Mouse (Mus musculus) kidney, postnatal 14 days (tissue): ENCODE results near the gene Ddx1.
A peak's percentile ranks its signal among the peaks of the same experiment; 100 is the strongest.

Experiments
- DNase-seq: peaks from one replicate; pipeline ENCODE4 v3.0.0; 2022; ENCODE audit warnings: mixed read lengths

The Ddx1 gene

GRCm38 (mm10) chr12:13248691-13249572, at the start of gene Ddx1:
Ddx1 (minus strand) TSS chr12:13249213.
- DNase-seq = peak; percentile 85

DNA sequence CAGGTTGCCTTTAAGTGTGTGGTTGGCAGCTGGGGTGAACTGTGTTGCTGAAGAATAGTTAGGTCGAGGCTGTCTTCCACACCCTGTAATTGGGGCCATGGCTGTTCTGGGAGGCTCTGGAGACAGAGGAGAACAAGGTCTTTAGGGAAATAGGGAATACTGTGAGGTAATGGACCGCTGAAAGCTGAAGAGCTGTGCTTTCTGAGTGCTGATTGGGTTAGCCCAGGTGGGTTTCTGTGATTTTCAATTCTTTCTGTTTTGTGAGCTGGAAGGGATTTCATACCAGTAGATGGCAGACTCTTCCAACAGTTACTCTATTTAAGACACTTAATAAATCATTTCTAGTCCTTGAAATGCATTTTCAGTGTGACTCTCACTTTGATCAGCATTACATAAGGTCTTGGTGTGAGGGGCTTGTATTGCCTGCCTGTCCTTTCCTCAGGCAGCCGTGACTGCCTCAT, 44.4 kb upstream of the Ddx1 start:
- DNase-seq = no peak

- no peak for DNase-seq
Observed at GRCm38 (mm10) chr12:13291453-13291852, 42.4 kb upstream of the Ddx1 start.

DNA sequence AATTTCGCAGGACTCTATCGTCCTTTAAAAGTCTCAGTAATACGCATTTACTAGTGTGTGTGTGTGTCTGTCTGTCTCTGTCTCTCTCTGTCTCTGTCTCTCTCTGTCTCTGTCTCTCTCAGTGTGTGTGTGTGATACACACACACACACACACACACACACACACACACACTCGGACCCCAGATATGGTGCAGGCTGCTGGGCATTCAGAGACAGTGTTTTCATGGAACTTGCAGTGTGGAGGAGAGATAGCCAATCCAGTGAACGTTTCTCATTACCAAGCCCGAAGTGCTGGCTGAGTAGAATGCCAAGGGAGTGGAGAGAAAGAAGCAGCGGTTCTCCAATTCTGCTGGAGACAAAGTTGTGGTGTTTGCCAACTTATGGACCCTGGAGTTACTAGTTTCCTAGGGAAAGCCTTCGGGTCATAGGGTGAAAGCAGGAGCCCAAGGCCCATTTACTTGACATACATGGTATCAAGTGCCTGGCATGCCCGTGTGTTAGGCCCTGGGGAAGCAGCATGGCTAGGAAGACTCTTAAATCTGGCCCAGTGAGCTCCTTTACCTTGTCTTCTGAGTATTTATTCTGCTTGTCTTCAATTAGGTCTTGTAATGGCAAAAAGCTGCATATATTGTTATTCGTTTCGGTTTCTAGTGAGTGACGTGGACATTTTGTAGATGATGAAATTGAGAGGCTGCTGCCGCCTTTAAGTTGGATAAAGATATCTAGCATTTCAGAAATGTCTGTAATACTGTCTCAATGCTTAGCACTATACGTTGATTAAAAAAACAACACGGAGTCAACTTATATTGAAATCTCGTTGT, 20.8 kb upstream of the Ddx1 start:
- no peak for DNase-seq

GRCm38 (mm10) chr12:13268826-13269449, 19.9 kb upstream of the Ddx1 start, which contains the start of gene Nbas:
Nbas (plus strand) TSS chr12:13269133.
- DNase-seq = peak; percentile 89

GRCm38 (mm10) chr12:13268412-13268811, 19.4 kb upstream of the Ddx1 start:
- no peak for DNase-seq

DNA sequence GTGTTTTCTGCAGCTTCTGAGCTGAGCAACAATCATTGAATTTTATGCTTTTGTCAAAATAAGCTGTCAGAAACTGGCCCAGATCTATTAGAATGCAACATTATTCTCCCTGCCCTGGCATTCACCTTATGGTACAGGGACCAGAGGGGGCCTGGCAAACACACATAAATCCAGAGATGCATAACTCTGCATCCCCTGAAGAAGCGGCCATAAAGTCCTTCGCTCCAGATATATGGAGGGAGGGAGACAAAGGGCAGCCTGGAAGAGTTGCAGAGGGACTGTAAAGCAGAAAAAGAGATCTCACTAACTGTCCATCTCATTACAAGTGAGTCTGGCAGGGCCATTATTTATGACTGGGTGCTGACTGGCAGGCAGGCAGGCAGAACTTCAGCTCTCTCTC, 6.7 kb upstream of the Ddx1 start:
- DNase-seq = no peak

DNA sequence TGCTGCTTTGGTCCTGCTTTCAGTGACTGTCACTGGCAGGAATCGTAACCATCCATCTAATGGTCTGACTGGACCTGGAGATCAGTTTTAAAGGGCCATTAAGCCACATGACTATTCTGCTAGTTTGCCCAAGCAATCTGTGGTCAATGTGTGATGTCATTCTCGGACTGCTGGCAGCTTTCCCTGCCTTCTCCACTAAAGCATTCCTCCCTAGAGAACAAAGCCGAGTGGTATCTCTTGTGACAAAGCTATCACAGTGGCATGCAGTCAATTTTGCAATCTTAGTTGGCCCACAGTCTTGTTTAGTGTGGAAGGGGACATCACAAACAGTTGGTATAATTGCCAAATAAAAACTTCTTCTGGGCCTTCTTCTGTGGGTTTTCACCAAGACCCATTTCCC, 6.1 kb upstream of the Ddx1 start:
- no peak for DNase-seq

- DNase-seq = no peak
Observed at GRCm38 (mm10) chr12:13249573-13249919, 533 bp upstream of the Ddx1 start.

DNA sequence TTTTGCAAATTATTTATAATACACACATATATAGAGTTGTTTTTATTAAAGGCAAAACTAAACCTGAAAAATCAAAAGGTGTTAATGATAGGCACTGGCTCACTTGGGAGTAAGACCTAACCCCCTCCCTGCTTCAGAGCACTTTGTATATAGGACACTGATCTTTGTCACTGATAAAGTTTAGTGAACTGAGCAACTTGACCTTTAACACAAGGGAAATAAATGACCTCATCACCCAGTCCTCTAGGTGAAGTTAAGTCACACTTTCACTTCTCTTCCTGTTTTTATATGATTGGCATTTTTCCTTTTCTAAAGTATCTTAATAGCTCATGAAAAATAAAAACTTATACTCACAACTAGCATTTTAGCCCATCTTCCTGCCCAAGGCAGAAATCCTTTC, 6.6 kb downstream of the Ddx1 start:
- DNase-seq = no peak

DNA sequence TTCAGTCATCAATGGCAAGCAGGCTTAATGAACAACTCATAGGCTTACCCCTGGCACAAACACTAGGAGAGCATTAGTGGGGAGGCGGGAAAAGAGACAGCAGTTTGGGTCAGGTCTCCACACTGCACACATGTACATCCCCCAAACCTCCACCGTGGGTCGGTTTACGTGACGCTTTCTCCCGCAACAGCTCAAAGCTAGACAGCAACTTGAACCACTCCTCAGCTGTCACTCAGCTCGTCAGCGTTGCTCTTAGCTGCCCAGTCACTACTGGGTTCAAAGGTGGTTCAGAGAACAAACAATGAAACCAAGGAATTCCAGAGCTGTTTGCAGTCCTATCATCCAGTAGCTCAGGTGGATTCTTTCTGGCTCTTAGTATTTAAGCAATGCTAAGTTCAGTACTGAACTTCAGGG, 30.9 kb downstream of the Ddx1 start:
- peak; percentile 25 for DNase-seq

- peak; percentile 28 for DNase-seq
Observed at GRCm38 (mm10) chr12:13217568-13217967, 31.4 kb downstream of the Ddx1 start.

DNA sequence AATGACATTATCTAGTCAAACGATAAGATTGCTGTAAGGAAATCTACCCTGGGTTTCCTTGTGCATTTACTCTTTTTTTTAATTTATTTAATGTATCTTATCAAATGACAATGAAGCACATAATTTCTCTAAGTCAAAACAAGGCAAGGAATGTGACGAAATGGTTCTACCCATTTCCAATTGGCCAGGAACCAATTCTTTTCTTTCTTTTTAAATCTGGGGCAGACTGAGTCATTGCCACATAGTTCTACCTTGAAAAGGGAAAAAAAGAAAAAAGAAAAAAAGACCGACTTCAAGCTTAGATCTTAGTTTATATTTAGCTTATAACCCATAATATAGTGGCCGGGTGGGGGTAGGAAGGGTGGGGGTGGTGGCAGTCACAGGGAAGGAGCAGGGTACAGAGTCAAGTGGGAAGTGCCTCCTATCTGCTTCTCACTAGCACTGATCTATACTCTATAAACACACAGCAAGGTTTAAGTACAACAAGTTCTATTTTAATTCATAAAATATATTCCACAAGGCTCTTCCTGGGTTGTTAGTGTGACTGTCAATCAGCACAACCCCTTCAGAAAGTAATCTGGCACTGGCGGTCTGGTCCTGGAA, 32.4 kb downstream of the Ddx1 start:
- DNase-seq = no peak

- DNase-seq = peak; percentile 91
Observed at GRCm38 (mm10) chr12:13214345-13215278, 34.4 kb downstream of the Ddx1 start.

GRCm38 (mm10) chr12:13211746-13212482, 37.1 kb downstream of the Ddx1 start:
- peak; percentile 78 for DNase-seq

DNA sequence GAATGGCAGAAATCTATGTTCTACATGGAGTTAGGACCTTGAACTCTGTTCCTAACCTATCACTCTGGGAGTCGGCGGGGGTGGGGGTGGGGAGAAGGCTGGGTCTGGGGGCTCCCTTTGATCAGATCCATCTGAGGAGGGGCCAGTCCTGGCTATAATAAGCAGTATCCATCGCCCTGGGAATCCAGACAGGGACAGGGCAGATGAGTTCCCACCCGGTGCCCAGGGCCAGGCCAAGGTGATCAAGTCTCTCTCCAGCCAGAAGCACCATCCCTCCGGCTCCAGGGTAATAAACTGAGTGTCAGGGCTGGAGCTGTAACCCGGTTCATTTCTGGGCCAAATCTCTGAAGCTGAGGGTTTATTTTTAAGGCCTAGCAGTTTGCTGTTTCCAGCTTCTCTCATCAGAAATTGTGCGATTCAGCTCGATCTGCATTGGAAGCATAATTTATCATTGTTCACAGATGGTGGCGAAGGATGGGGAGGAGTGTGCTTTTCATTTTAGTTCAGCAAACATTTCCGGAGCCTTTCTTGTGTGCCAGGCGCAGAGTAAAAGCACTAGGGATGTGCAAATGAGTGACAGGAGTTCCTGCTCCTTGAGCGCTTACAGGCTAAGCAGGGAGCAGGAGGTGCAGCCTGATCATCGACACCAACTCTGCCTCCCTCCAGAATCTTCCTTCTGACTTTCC, 39.2 kb downstream of the Ddx1 start:
- no peak for DNase-seq

DNA sequence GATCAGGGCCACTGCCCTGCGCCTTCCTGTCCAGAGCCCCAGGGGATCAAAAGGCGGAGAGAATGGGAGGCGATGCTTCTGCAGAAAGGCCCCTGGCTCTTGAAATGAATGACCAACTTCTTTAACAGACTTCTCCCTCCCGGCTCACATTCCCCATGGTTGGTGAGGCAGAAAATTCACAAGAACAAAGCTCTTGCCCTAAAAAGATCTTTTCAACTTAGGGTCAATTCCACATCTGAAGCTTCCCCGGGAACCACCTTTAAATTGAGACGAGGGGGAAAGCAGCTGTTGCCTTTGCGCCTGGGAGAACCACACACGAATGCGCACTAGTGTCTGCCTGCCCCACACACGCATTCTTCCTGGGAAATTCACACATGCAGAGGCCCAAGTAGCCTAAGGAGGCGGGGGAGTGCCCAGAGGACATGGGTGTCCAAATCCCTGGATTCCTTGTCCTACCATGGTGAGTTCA, 40.0 kb downstream of the Ddx1 start:
- DNase-seq = peak; percentile 66

GRCm38 (mm10) chr12:13208517-13208916, 40.5 kb downstream of the Ddx1 start:
- no peak for DNase-seq

GRCm38 (mm10) chr12:13207099-13207498, 41.9 kb downstream of the Ddx1 start:
- no peak for DNase-seq

- DNase-seq = no peak
Observed at GRCm38 (mm10) chr12:13205733-13206132, 43.3 kb downstream of the Ddx1 start.
